Mouse (Mus musculus) fat pad, adult 2 months (tissue): ENCODE data around the gene Dmwd.
A peak's percentile ranks its signal among the peaks of the same experiment; 100 is the strongest.

Source experiments
- DNase-seq: peaks from one replicate; pipeline ENCODE4 v3.0.0-alpha.2; 2011; ENCODE audit warnings: low read depth, low spot score; ENCODE audit errors: extremely low read depth

Gene Dmwd

DNA sequence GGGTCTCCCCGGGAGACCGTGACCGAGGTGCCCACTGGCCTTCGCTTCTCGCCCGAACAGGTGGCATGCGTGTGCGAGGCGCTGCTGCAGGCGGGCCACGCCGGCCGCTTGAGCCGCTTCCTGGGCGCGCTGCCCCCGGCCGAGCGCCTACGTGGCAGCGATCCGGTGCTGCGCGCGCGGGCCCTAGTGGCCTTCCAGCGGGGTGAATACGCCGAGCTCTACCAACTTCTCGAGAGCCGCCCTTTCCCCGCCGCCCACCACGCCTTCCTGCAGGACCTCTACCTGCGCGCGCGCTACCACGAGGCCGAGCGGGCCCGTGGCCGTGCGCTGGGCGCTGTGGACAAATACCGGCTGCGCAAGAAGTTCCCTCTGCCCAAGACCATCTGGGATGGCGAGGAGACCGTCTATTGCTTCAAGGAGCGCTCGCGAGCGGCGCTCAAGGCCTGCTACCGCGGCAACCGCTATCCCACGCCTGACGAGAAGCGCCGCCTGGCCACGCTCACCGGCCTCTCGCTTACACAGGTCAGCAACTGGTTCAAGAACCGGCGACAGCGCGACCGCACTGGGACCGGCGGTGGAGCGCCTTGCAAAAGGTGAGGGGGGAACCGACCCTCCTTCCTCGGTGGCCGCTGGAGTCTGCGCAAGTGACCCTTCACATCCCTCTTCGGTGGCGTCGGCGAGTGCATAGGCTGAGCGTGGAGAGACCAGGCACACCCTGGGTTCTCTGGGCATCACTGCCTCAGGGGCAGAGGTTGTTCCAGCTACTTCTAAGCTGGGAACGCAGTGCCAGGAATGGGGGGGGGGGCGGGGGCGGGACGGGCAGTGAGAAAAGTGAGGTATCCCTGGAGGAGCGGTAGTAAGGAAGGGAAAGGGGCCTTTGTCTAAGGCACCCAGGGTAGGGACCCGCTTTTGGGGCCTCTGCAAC, 19.1 kb downstream of the Dmwd start:
- DNase-seq, result no peak

DNA sequence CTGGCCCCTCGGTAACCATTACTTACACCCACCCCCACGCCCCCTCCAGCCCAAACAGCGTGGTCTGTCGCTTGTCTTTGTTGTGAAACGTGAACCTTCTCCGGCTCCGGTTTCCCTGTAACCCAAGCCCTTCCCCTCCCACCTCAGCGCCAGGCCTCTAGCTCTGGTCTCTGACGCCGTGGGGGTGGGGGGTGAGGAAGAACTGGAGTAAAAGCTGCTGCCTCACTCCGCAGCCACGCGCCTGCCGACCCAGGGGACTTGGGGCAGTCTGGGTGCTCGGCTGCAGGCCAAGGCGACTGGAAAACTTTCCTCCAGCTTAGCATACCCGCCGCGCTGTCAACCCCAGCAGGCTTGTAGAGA, 19.7 kb downstream of the Dmwd start:
- no peak for DNase-seq

GRCm38 (mm10) chr7:19096421-19096976, 20.5 kb downstream of the Dmwd start:
- DNase-seq, result no peak

DNA sequence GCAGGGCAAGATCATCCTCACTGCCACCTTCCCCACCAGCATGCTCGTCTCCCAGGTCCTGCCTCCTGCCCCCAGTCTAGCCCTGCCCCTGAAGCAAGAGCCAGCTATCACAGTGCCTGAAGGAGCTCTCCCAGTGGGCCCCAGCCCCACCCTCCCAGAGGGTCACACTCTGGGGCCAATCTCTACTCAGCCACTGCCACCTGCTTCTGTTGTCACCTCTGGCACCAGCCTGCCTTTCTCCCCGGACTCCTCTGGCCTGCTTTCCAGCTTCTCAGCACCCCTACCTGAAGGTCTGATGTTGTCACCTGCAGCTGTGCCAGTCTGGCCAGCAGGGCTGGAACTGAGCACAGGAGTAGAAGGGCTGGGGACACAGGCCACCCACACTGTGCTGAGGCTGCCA, 21.2 kb downstream of the Dmwd start:
- DNase-seq, result no peak

DNA sequence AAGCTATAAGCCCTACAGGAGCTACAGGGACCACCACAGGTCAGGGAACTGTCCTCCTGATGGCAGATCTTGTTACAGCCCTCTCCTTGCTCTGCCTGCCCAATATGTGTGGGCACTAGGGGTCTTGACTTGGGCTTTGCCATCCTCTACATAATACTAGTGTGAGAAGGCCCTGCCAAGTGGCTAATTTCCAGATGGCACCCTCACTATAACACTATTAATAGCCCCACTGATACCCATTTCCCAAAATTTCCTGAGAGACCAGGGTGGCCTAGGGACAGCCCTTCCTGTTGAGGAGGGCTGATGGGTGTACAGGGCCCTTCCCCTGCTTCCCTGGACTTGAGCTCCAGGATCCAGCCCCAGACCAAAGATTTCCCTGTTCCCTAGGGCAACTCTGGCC, 21.8 kb downstream of the Dmwd start:
- DNase-seq, result no peak

DNA sequence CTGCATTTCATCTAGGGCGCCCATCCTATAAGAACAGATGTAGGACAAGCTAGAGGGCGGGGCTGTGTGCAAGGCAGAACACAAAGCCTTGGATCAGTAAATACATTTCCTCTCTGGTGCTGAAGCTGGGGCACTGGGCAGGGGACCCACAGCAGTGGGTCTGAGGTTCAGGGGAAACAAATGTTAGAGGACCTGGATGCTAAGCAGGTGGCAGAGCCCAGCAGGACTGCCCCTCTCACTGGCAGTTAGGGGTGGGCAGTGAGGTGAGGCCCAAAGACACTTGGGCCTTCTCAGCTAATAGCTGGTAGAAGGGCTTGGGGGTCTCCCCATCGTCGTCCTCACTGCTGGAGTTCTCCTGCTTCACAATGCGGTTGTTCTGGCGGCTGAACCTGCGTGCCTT, 22.8 kb downstream of the Dmwd start:
- DNase-seq, result no peak

GRCm38 (mm10) chr7:19100290-19100689, 24.3 kb downstream of the Dmwd start:
- DNase-seq, result no peak

DNA sequence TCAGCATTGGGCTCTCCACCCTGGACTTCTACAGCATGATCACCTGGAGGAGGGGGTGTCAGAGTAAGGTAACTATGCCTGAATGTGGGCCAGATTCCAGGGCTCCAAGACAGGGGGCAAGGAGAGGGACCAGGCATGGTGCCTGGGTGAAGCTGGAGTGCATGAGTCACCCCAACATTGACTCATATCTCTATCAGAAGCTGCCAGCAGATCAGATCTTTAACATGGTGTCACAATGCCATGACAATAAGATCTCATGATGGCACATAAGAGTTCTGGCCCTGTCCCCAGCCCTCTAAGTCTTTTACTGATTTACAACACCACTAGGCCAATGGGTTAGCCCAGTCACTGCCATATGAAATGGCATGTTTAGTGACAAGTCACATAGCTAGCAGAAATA, 27.7 kb downstream of the Dmwd start:
- no peak for DNase-seq

DNA sequence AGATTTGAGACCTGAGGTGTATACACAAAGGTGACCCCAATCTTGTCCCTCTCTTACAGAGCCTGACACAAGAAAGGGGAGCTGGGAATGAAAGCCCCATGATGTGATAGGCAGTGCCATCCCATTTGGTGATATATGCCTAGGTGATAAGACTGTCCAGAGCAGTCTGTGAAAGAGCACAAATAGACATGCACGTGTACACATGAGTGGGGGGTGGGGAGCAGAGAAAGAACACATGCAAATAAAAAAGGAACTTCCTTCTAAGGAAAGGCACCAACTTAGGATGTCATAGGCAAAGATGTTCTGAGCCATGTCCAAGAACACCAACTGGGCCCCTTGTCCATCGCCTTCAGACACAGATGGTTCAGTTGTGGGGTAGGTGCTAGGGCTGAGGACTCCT, 28.5 kb downstream of the Dmwd start:
- DNase-seq, result no peak

DNA sequence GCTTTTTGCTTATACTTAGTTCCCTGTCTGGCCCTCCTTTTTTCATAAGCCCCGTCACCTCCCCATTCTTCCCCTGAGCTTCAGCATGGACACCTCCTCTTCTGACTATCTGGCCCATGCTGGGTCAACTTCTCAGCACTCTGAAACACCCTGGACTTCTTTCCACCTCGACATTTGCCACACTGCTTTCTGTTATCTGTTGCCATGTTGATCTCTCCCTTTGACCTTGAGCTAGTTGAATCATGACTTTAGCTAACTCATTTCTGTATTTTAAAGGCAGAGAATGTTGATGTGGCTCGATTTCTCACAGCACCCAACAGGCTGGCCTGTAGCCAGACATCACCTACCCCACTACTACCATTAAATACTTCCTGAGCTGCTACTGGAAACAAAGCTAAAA, 31.4 kb downstream of the Dmwd start:
- no peak for DNase-seq

DNA sequence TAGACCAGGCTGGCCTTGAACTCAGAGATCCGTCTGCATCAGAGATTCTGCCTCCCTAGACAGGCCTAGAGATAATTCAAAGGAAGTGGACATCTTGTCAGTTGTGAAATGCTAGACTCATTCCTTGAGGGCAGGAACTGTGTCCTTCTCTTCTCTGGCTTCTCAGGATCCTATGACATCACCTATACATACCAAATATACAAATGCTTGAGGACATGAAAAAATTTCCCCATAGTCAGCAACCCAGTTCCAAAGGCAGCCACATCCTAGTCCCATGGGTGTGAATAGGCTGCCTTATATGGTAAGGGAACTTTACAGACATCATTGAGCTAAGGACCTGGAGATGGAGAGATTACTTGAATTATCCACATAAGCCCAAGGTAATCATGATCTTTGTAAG, 33.5 kb downstream of the Dmwd start:
- no peak for DNase-seq

DNA sequence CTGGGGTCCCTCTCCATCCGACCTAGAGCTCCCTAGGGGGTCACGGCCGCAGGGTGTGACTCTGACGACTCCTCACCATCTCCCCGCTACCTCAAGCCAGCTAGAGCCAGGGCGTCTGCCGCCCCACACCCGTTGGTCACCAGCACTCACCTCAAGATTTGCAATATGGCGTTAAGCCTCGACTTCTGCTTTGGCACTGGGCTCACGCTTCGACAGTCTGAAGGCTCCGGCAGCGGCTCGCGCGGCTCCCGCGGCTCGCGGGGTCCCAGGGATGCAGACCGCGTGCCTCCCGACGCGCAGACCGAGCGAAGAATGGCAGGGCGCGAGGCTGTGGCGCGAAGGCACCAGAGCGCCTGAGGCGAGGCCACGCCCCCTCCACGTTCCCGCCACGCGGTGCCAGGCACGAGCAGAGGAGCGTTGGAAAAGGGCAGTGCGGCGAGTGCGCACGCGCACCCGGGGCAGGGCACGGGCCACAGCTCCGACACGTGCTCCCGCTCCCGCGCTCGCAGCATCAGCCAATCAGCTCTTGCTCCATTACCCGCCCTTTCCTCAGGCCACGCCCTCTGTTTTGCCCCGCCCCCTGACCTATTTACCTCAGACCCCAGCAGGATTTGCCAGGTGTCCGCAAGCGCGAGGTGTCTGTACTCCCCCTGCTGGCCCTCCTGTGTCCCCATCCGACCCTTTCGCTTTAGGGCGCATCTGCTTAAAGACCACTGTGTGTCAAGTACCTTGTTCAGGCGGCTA, 42.2 kb downstream of the Dmwd start, which contains the start of gene Gm4969:
Gene Gm4969, minus strand, starts transcription at position 341 of the 744 bp plus-strand sequence.
- DNase-seq, result no peak

DNA sequence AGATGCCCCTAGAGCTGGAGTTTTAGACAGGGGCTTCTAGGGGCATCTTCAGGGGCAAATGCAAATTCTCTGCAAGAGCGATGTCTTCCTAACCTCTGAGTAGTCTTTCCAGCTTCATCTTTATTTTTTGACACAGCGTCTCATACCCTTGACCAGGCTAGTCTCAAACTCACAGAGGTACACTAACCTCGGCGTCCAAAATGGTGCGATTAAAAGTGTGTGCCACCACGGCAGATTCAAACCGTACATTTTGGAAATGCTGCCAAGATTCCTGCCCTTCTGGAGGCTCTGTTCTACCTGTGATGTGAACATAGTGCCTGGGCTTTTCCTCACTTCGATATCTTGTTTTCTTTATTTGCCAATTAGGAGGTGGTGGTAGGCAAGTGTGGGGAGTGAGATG, 43.1 kb downstream of the Dmwd start:
- no peak for DNase-seq

GRCm38 (mm10) chr7:19119631-19120429, 43.8 kb downstream of the Dmwd start, which contains the start of gene Fbxo46:
Fbxo46 (plus strand) TSS chr7:19119859.
- peak; percentile 86 for DNase-seq

DNA sequence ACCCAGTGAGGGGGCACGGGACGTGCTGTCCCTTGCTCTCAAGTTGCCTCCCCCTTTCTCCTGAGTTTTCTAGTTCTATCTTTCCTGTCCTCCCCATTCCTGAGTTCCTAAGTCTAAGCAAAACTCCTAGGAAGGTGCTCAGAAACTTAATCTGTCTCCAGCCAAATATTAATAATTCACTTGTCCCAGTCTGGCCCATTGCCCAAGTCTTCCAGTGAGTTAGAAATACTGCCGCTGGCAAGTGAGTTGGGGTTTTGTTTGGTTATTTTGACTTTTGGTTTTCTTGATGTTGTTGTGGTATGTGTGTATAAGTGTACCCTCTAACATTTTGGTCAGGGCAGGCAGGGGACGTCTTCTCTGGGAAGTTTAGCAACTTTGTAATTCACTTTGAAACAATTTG, 45.7 kb downstream of the Dmwd start:
- no peak for DNase-seq

DNA sequence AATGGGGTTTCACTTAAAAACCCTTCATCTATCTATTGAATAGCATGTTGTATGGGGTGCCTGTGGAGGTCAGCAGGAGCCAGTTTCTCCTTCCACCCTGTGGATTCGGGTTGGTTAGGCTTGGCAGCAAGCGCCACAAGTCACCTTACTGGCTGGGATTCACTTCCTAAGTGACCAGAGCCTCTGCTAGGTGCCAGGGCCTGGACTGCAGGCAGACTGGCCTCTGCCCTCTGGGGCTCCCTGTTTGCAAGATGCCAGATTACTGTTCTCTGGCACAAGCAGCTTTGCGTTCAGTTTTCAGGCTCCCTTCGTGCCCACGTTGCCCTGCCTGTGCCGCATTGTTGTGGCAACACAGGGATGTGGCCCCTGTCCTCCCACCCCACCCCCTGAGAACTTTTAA, 48.7 kb downstream of the Dmwd start:
- no peak for DNase-seq

DNA sequence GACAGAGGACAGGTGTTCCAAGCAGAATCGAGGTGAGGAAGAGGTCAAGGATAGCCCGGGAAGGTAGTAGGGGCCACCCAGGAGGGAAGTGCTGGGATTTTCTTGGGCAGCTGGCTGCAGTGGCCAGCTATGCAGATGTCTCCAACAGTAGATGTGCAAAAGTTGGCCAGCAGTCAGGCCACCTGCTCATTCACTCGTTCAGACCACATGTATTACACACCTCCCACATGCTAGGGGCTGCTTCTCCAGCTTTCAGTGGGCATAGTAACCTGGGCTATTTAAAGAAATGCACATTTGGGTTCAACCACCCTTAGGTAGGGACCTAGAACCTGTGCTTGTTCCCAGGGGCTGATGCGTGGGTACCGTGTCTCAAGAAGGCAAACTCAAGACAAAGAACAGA, 51.7 kb downstream of the Dmwd start:
- DNase-seq, result no peak

- no peak for DNase-seq
Observed at GRCm38 (mm10) chr7:19129396-19129795, 53.4 kb downstream of the Dmwd start.

GRCm38 (mm10) chr7:19130657-19131056, 54.6 kb downstream of the Dmwd start:
- DNase-seq, result no peak

- peak; percentile 94 for DNase-seq
Observed at GRCm38 (mm10) chr7:19131324-19131848, 55.4 kb downstream of the Dmwd start.
